Mouse (Mus musculus) midbrain, embryonic 11.5 days (tissue): ENCODE data around the gene Tpcn1. TPM values are rescaled to one million over a fixed set of nuclear protein-coding genes. Genes with fewer than 3 reads are reported as not detected.

Source experiments
- ATAC-seq: fragments of 200-750 bp; cut with Nextera tagmentation; 2 replicates; pipeline ENCODE4 v1.8.0; 2017; ENCODE audit warnings: moderate TSS enrichment, moderate library complexity; ENCODE audit not compliant: low FRiP score
- DNase-seq: peaks from one replicate; pipeline ENCODE4 v3.0.0; 2015; ENCODE audit warnings: low spot score; ENCODE audit errors: missing footprints
- H3K27ac ChIP-seq: fragments of 300-500 bp; sonication (generic); 2 replicates; pipeline ENCODE4 v1.5.1; 2014; ENCODE audit warnings: low read depth, low read length
- H3K27me3 ChIP-seq: fragments of 300-500 bp; sonication (generic); 2 replicates; pipeline ENCODE4 v1.6.1; 2014; ENCODE audit warnings: mild to moderate bottlenecking, low read length, moderate library complexity, mixed read lengths; ENCODE audit not compliant: control insufficient read depth, insufficient read depth
- H3K36me3 ChIP-seq: fragments of 300-500 bp; sonication (generic); 2 replicates; pipeline ENCODE4 v1.6.1; 2014; ENCODE audit warnings: mild to moderate bottlenecking, low read length, moderate library complexity, mixed read lengths; ENCODE audit not compliant: control insufficient read depth, insufficient read depth
- H3K4me1 ChIP-seq: fragments of 300-500 bp; sonication (generic); 2 replicates; pipeline ENCODE4 v1.6.1; 2014; ENCODE audit warnings: low read length; ENCODE audit not compliant: control insufficient read depth, insufficient read depth
- H3K4me2 ChIP-seq: fragments of 300-500 bp; sonication (generic); 2 replicates; pipeline ENCODE4 v1.6.1; 2014; ENCODE audit warnings: mild to moderate bottlenecking, moderate library complexity
- H3K4me3 ChIP-seq: fragments of 300-500 bp; sonication (generic); 2 replicates; pipeline ENCODE4 v1.5.1; 2014; ENCODE audit warnings: low read depth, low read length
- H3K9ac ChIP-seq: fragments of 300-500 bp; sonication (generic); 2 replicates; pipeline ENCODE4 v1.6.1; 2014; ENCODE audit warnings: low read length
- H3K9me3 ChIP-seq: fragments of 300-500 bp; sonication (generic); 2 replicates; pipeline ENCODE4 v1.6.1; 2016; ENCODE audit warnings: low read length; ENCODE audit not compliant: control insufficient read depth
- WGBS: fragments of 180-500 bp; shearing (Covaris S2); extraction: QIAGEN DNeasy Blood & Tissue Kit; methylation state at CpG from one replicate; pipeline ENCODE4 v1.1.7; 2014; 5-methylcytosine and 5-hydroxymethylcytosine counted together
- polyA plus RNA-seq: library from polyadenylated mRNA; unstranded; fragments of >200 nt; fragmentation: Nextera tagmentation; extraction: Ambion mirVana; gene quantifications from 2 replicates; pipeline ENCODE4 v1.2.1, GENCODE M21; 2014

Tpcn1 gene
- polyA plus RNA-seq, 1 experiment from 2014 or later: 10.8 TPM

DNA sequence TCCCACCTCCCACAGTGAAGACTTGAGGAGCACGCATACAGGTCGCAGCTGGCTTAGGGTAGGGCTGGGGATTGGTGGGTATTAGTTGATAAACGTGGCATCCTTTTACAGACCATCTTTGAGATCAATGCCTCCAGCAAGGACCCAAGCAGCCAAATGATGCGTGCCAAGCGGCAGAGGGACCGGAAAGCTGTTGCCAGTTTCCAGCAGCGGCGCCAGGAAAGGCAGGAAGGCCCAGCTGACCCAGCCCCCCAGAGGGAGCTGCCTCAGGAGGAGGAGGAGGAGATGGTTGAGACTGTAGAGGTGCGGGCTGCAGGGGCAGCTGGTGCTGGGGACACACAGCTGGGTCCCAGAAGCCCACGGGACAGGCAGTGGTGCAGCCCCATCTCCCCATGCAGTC, 36.0 kb upstream of the Tpcn1 start:
- Histone ChIP-seq H3K9ac (no peak overlapping the region), H3K27ac (no peak overlapping the region), H3K4me3 (no peak overlapping the region), H3K27me3 (no peaks in the 10 kb centered on the region), H3K36me3 (peaks cover 33% of the 10 kb centered on the region), H3K4me2 (no peak overlapping the region), H3K4me1 (no peaks in the 10 kb centered on the region), H3K9me3 (no peaks in the 10 kb centered on the region)
- ATAC-seq (no peak), DNase-seq (no peak)
- 89% methylated on average over 10 of the region's 10 CpGs for WGBS

DNA sequence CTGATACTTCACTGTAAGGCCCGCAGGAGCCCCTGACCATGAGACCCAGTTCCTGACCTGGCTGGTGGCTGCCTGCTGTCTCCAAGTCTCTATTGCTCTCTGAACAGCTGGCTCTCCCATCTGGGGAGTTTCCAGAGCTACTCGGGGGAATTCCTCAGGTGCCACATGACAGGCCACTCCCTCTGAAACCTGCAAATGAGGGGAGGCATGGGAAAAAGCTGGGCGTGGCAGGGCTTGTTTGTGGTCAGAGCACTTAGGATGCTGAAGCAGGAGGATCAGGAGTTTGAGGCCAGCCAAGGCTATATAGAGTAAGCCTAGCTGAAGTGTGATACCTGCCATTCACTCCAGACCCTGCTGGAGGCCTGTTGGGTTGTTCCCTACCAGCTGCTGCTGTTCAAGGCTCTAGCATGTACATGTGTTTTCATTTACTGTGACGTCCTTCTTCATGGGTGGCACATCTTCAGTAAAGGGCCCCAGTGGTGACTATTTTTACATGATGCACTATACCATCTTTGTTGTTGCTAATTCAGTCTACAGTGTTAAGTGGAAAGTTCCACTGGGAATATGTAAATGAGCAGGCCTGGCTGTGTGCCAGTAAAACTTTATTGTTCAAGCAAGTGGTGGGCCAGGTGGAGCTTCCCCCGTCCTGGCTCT, 33.9 kb upstream of the Tpcn1 start:
- Histone ChIP-seq H3K27me3 (no peaks in the 10 kb centered on the region), H3K9me3 (no peaks in the 10 kb centered on the region), H3K4me2 (no peak overlapping the region), H3K4me3 (no peak overlapping the region), H3K27ac (no peak overlapping the region), H3K4me1 (no peaks in the 10 kb centered on the region), H3K36me3 (peaks cover 39% of the 10 kb centered on the region), H3K9ac (no peak overlapping the region)
- no peak for DNase-seq
- no peak for ATAC-seq
- 89% methylated on average over 5 of the region's 5 CpGs for WGBS

DNA sequence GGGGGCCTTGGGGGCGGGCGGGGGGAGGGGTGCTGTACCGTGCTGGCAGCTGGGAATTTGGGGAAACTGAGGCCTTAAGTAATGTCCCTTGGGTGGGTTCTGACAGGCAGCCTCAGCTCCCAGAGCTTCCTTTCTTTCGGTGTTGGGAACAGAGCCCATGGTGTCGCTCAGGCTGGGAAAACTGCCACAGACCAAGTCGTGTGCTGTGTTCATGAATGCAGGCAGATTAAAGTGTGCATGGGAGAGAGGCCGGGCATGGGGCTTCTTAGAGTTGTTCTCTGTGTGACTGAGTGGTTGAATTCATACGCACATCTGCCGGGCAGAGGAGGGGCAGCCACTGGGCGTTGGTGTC, 33.3 kb upstream of the Tpcn1 start:
- Histone ChIP-seq H3K4me3 (no peak overlapping the region), H3K4me2 (no peak overlapping the region), H3K27me3 (no peaks in the 10 kb centered on the region), H3K9me3 (no peaks in the 10 kb centered on the region), H3K4me1 (no peaks in the 10 kb centered on the region), H3K9ac (no peak overlapping the region), H3K36me3 (peaks cover 38% of the 10 kb centered on the region), H3K27ac (no peak overlapping the region)
- DNase-seq (no peak), ATAC-seq (no peak)
- 92% methylated on average over 10 of the region's 10 CpGs for WGBS

DNA sequence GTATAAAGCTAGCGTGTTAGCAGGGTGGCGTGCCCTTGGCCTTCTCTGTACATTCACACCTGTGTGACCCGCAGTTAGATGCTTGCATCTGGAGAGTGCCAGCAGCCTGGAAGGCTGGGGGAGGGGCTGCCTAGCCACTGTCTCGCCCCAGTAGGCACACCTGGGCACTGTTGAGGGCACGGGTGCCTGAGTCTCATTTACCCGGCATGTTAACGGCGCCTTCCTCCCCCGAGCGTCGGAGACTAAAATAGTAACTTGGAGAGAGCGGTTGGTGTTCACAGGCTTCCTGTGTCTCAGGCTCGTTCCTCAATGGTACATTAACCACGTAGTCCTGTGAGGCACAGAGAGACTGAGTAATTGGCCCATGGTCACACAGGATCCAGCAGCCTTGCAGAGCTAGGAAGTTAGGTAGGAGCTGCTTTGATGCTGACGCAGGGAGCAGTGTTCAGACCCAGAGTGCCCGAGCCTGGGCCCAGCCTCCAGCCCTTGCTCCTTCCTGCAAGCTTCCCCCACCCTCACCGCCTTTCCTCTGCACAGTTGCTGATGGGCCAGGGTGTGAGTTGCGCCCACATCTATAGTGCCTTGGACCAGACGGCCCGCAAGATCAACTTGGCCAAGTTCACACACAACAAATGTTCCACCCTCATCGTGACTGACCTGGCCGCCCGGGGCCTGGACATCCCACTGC, 32.7 kb upstream of the Tpcn1 start:
- DNase-seq (no peak), ATAC-seq (no peak)
- H3K27ac ChIP-seq: no peak overlapping the region
- WGBS: 92% methylated on average over 23 of the region's 23 CpGs
- no peaks in the 10 kb centered on the region for H3K27me3 ChIP-seq
- H3K4me3 ChIP-seq: no peak overlapping the region
- H3K9me3 ChIP-seq: no peaks in the 10 kb centered on the region
- no peak overlapping the region for H3K4me2 ChIP-seq
- peaks cover 38% of the 10 kb centered on the region for H3K36me3 ChIP-seq
- no peaks in the 10 kb centered on the region for H3K4me1 ChIP-seq
- no peak overlapping the region for H3K9ac ChIP-seq

DNA sequence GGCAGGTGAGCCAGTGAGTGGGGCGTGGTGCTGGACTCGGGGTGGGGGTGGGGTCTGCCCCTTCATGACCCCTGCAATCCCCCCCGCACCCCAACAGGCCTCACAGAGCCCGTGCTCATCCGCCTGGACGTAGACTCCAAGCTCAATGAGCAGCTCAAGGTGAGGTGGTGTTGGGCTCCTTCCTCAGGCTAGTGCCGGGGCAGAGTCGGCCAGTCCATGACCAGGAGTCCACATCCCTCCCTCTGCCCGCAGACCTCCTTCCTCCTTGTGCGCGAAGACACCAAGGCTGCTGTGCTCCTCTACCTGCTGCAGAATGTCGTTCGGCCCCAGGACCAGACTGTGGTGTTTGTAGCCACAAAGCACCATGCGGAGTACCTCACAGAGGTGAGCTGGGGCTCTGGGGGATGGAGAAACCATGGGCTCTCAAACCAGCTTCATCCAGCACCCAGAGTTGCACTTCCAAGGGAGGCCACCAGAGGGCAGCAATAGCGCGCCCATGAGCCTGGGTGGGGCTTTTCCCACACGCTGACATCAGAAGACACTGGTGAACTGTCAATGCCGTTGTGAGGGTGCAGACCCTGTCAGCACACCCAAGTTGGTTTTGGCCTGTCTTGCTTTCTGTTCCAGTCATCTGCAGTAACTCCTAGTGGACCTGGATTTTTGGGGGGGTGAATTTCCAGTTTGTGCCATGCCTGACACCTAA, 32.1 kb upstream of the Tpcn1 start:
- Histone ChIP-seq H3K4me2 (no peak overlapping the region), H3K9ac (no peak overlapping the region), H3K4me3 (no peak overlapping the region), H3K27ac (no peak overlapping the region), H3K4me1 (no peaks in the 10 kb centered on the region), H3K36me3 (peaks cover 42% of the 10 kb centered on the region), H3K9me3 (peaks cover 3% of the 10 kb centered on the region; the same call in 1 of the 2 replicates), H3K27me3 (no peaks in the 10 kb centered on the region)
- ATAC-seq: peak; percentile 38
- 75% methylated on average over 18 of the region's 18 CpGs for WGBS
- peak; percentile 99 for DNase-seq

DNA sequence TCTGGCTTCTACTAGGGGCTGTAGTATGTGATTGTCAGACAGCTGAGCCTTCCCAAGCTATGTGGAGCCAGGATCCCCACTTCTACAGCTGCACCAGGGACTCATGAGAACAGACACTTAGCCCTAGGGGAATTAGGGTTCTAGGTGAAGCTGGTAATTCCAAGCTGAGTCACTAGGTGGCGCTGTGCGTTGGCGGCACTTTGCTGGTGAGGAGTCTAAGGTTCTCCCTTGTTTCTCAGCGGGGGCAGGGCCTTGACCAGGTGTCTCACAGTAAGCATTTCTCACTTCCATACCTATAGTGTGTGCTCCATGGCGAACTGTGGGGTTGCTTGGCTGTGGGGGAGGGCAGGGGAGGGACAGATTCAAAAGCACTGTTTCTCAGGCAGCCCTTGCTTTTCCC, 30.7 kb upstream of the Tpcn1 start:
- Histone ChIP-seq H3K27ac (no peak overlapping the region), H3K4me3 (no peak overlapping the region), H3K4me1 (no peaks in the 10 kb centered on the region), H3K4me2 (no peak overlapping the region), H3K9ac (no peak overlapping the region), H3K36me3 (peaks cover 35% of the 10 kb centered on the region), H3K9me3 (peaks cover 3% of the 10 kb centered on the region; the same call in 1 of the 2 replicates), H3K27me3 (no peaks in the 10 kb centered on the region)
- ATAC-seq: no peak
- 19% methylated on average over 5 of the region's 5 CpGs for WGBS
- DNase-seq: peak; percentile 97

DNA sequence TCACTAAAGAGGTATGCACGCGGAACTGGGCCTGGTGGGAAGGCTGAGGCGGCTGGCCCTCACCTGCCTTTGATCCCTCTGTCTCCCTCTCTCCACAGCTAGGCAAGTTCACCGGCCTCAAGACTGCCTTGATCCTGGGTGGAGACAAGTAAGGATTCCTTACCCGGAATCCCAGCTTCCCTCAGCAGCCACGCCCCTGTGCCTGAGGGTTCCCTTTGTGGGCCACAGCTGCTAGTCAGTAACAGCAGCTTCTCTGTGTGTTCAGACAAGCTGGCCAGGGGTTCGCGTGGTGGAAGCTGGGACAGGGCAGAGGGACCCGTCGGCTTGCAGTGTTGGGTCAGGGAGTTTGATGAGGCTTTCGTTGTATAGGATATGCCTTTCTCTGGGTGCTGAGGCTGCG, 30.3 kb upstream of the Tpcn1 start:
- Histone ChIP-seq H3K27ac (no peak overlapping the region), H3K4me1 (peaks cover 3% of the 10 kb centered on the region), H3K27me3 (no peaks in the 10 kb centered on the region), H3K9me3 (peaks cover 3% of the 10 kb centered on the region; the same call in 1 of the 2 replicates), H3K4me2 (no peak overlapping the region), H3K36me3 (peaks cover 31% of the 10 kb centered on the region), H3K9ac (no peak overlapping the region), H3K4me3 (no peak overlapping the region)
- 89% methylated on average over 12 of the region's 12 CpGs for WGBS
- DNase-seq (no peak), ATAC-seq (no peak)

DNA sequence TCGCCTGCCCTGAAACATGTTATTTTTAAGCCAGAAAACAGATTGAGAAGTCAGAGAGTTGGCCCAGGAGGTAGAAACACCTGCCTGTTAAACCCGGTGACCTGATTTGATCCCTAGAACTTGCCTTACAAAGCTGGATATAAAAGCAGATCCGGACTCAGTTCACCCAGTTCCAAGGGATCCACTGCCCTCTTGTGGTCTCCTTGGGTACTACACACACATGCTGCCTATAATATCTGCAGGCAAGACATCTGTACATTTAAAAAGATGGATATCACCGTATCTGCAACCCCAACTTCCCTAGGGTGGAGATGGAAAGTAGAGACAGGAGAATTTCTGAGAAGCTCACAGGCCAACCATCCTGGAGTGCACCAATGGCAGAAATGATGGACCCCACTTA, 27.4 kb upstream of the Tpcn1 start:
- WGBS: 97% methylated on average over 4 of the region's 4 CpGs
- Histone ChIP-seq H3K4me3 (no peak overlapping the region), H3K36me3 (peaks cover 24% of the 10 kb centered on the region)

More for the DNA sequence above, 27.4 kb upstream of the Tpcn1 start:
- no peak overlapping the region for H3K4me2 ChIP-seq
- no peak overlapping the region for H3K9ac ChIP-seq
- peaks cover 15% of the 10 kb centered on the region for H3K4me1 ChIP-seq
- no peak for DNase-seq
- no peaks in the 10 kb centered on the region for H3K27me3 ChIP-seq
- no peak for ATAC-seq
- H3K27ac ChIP-seq: no peak overlapping the region
- peaks cover 3% of the 10 kb centered on the region; the same call in 1 of the 2 replicates for H3K9me3 ChIP-seq
